Mouse (Mus musculus) intestine, embryonic 15.5 days (tissue): ENCODE data around the gene Gm21954. TPM values are rescaled to one million over a fixed set of nuclear protein-coding genes. Genes with fewer than 3 reads are reported as not detected.
A peak's percentile ranks its signal among the peaks of the same experiment; 100 is the strongest.

Source experiments
- ATAC-seq: fragments of 200-750 bp; cut with Nextera tagmentation; 2 replicates; pipeline ENCODE4 v1.8.0; 2017; ENCODE audit warnings: moderate TSS enrichment, moderate library complexity
- H3K27ac ChIP-seq: fragments of 300-500 bp; sonication (generic); 2 replicates; pipeline ENCODE4 v1.5.1; 2015; ENCODE audit warnings: mild to moderate bottlenecking, inconsistent platforms
- H3K27me3 ChIP-seq: fragments of 300-500 bp; sonication (generic); replicated peaks from 2 replicates; pipeline ENCODE4 v1.6.1; 2015; ENCODE audit warnings: inconsistent platforms
- H3K36me3 ChIP-seq: fragments of 300-500 bp; sonication (generic); 2 replicates; pipeline ENCODE4 v1.6.1; 2015; ENCODE audit warnings: inconsistent platforms
- H3K4me1 ChIP-seq: fragments of 300-500 bp; sonication (generic); replicated peaks from 2 replicates; pipeline ENCODE4 v1.6.1; 2015; ENCODE audit warnings: inconsistent platforms
- H3K4me2 ChIP-seq: fragments of 300-500 bp; sonication (generic); replicated peaks from 2 replicates; pipeline ENCODE4 v1.6.1; 2015; ENCODE audit warnings: mild to moderate bottlenecking, inconsistent platforms
- H3K4me3 ChIP-seq: fragments of 300-500 bp; sonication (generic); replicated peaks from 2 replicates; pipeline ENCODE4 v1.5.1; 2015; ENCODE audit warnings: inconsistent platforms
- H3K9ac ChIP-seq: fragments of 300-500 bp; sonication (generic); 2 replicates; pipeline ENCODE4 v1.6.1; 2015; ENCODE audit warnings: inconsistent platforms
- H3K9me3 ChIP-seq: fragments of 300-500 bp; sonication (generic); 2 replicates; pipeline ENCODE4 v1.6.1; 2016; ENCODE audit warnings: inconsistent platforms
- WGBS: fragments of 180-500 bp; shearing (Covaris S2); methylation state at CpG from one replicate; pipeline ENCODE4 v1.1.7; 2015; 5-methylcytosine and 5-hydroxymethylcytosine counted together
- polyA plus RNA-seq: library from polyadenylated mRNA; unstranded; fragments of >200 nt; fragmentation: Nextera tagmentation; extraction: Ambion mirVana; gene quantifications from 2 replicates; pipeline ENCODE4 v1.2.1, GENCODE M21; 2015

The Gm21954 gene
- polyA plus RNA-seq, 1 experiment from 2014 or later: not detected

- H3K9ac ChIP-seq: no peak overlapping the region
- H3K4me1 ChIP-seq: no peaks in the 10 kb centered on the region
- no peaks in the 10 kb centered on the region for H3K9me3 ChIP-seq
- no peak overlapping the region for H3K27ac ChIP-seq
- no peak overlapping the region for H3K4me3 ChIP-seq
- no peaks in the 10 kb centered on the region for H3K36me3 ChIP-seq
- no peak for ATAC-seq
- H3K4me2 ChIP-seq: no peak overlapping the region
- 30% methylated on average over 6 of the region's 6 CpGs for WGBS
- no peaks in the 10 kb centered on the region for H3K27me3 ChIP-seq
Observed at GRCm38 (mm10) chr3:55492021-55492420, 20.0 kb upstream of the Gm21954 start.

- Histone ChIP-seq H3K9me3 (no peaks in the 10 kb centered on the region), H3K4me2 (no peak overlapping the region), H3K27me3 (no peaks in the 10 kb centered on the region), H3K27ac (no peak overlapping the region), H3K36me3 (no peaks in the 10 kb centered on the region), H3K9ac (no peak overlapping the region), H3K4me1 (no peaks in the 10 kb centered on the region), H3K4me3 (no peak overlapping the region)
- 72% methylated on average over 12 of the region's 12 CpGs for WGBS
- ATAC-seq: no peak
Observed at GRCm38 (mm10) chr3:55489231-55489990, 17.4 kb upstream of the Gm21954 start.

DNA sequence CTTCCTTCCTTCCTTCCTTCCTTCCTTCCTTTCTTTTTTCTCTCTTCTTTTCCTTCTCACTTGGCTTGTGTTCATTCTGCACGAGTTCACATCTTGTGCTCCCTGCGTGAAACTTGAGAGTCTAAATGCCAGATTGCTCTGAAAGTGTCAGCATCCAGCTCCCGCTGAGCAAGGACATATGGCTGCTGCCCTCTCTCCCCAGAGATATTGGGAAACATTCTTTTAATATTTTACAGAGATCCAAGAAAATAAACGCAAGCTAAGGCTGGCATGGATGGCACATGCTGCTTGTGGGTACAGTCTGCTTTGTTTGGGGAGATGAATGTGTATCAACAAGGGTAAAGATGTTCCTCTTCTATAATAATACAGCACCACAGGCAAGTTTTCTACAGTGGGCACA lies 11.3 kb upstream of the Gm21954 start:
- H3K27me3 ChIP-seq: no peaks in the 10 kb centered on the region
- H3K27ac ChIP-seq: no peak overlapping the region
- H3K4me3 ChIP-seq: no peak overlapping the region
- no peaks in the 10 kb centered on the region for H3K4me1 ChIP-seq
- H3K9me3 ChIP-seq: no peaks in the 10 kb centered on the region
- no peak for ATAC-seq
- H3K9ac ChIP-seq: no peak overlapping the region
- H3K4me2 ChIP-seq: no peak overlapping the region
- 55% methylated on average over 4 of the region's 4 CpGs for WGBS
- no peaks in the 10 kb centered on the region for H3K36me3 ChIP-seq

- H3K4me1 ChIP-seq: no peaks in the 10 kb centered on the region
- WGBS: 42% methylated on average over 1 of the region's 1 CpGs
- H3K4me3 ChIP-seq: no peak overlapping the region
Observed at GRCm38 (mm10) chr3:55481140-55481539, 9.1 kb upstream of the Gm21954 start.

DNA sequence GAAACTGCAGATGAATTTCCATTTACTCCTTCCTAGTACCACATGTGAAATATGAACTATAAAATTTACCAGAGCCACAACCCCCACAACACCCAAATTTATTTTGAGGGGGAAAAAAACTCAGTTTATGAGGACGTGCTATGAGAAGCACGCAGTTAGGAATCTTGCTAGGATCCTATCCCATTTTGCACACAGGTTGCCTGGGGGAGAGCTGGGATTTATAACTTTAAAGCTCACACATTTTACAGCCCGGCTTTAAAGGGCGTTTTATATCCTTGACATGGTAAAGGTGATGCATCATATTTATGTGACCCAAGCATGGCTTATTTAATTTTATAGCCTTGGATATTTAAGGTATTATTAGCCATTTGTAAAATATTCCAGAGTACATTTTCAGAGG lies 7.3 kb upstream of the Gm21954 start:
- 57% methylated on average over 4 of the region's 4 CpGs for WGBS
- ATAC-seq: no peak
- H3K9ac ChIP-seq: no peak overlapping the region
- H3K27ac ChIP-seq: no peak overlapping the region
- H3K9me3 ChIP-seq: no peaks in the 10 kb centered on the region
- H3K36me3 ChIP-seq: no peaks in the 10 kb centered on the region
- H3K4me2 ChIP-seq: no peak overlapping the region
- no peaks in the 10 kb centered on the region for H3K4me1 ChIP-seq
- no peak overlapping the region for H3K4me3 ChIP-seq
- no peaks in the 10 kb centered on the region for H3K27me3 ChIP-seq

More at GRCm38 (mm10) chr3:55481140-55481539, 9.1 kb upstream of the Gm21954 start:
- no peak for ATAC-seq
- H3K9ac ChIP-seq: no peak overlapping the region
- H3K27ac ChIP-seq: no peak overlapping the region
- H3K27me3 ChIP-seq: no peaks in the 10 kb centered on the region
- no peak overlapping the region for H3K4me2 ChIP-seq
- no peaks in the 10 kb centered on the region for H3K9me3 ChIP-seq
- H3K36me3 ChIP-seq: no peaks in the 10 kb centered on the region

DNA sequence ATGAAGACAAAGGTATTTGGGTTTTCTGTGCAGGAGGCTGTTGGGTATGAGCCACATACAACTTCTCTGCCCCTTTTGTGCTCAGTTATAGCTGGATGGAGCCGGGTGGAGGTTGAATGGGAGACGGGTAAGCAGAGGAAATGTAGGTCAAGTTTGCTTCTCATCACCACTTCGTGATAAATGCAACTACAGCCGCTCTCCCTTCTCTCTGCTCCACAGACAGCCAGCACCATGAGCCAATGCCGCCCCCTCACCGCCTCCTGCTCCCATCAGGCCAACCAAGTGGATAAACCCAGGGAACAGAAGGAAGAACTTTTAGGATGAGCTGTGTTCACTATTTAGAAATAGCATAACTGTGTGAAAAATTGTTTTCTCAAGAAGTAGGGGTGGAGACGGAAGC lies 4.7 kb upstream of the Gm21954 start:
- H3K36me3 ChIP-seq: no peaks in the 10 kb centered on the region
- H3K4me2 ChIP-seq: no peak overlapping the region
- no peaks in the 10 kb centered on the region for H3K27me3 ChIP-seq
- H3K9me3 ChIP-seq: no peaks in the 10 kb centered on the region
- H3K27ac ChIP-seq: no peak overlapping the region
- no peak overlapping the region for H3K4me3 ChIP-seq
- no peak for ATAC-seq
- WGBS: 88% methylated on average over 7 of the region's 7 CpGs
- no peaks in the 10 kb centered on the region for H3K4me1 ChIP-seq
- no peak overlapping the region for H3K9ac ChIP-seq

GRCm38 (mm10) chr3:55473146-55473545 lies 1.1 kb upstream of the Gm21954 start:
- Histone ChIP-seq H3K27me3 (no peaks in the 10 kb centered on the region), H3K4me3 (no peak overlapping the region), H3K9me3 (no peaks in the 10 kb centered on the region), H3K9ac (no peak overlapping the region), H3K4me1 (no peaks in the 10 kb centered on the region), H3K27ac (no peak overlapping the region), H3K4me2 (no peak overlapping the region), H3K36me3 (no peaks in the 10 kb centered on the region)
- 68% methylated on average over 6 of the region's 6 CpGs for WGBS
- no peak for ATAC-seq

DNA sequence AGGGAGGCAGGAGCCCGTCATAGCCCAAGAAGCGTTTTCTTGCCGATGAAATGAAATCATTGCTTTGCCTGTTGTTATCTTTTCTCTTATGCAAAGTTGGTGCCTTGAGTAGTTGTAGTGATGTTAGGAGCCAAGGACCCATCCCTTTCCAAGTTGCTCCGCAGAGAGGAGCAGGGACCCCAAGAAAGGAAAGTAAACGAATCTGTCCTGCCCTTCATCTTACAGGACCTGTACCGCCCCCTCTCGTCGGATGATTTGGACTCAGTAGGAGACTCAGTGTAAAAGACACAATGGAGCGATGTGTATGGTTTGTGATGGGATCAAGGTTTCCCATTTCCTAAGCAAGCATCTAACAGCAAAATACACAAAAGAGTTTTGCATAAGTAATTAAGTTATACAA lies 5.7 kb downstream of the Gm21954 start:
- 68% methylated on average over 9 of the region's 9 CpGs for WGBS
- H3K27me3 ChIP-seq: no peaks in the 10 kb centered on the region
- H3K9me3 ChIP-seq: no peaks in the 10 kb centered on the region
- H3K4me1 ChIP-seq: no peaks in the 10 kb centered on the region
- H3K4me2 ChIP-seq: no peak overlapping the region
- no peak overlapping the region for H3K4me3 ChIP-seq
- no peak overlapping the region for H3K9ac ChIP-seq
- H3K36me3 ChIP-seq: no peaks in the 10 kb centered on the region
- no peak for ATAC-seq
- H3K27ac ChIP-seq: no peak overlapping the region

DNA sequence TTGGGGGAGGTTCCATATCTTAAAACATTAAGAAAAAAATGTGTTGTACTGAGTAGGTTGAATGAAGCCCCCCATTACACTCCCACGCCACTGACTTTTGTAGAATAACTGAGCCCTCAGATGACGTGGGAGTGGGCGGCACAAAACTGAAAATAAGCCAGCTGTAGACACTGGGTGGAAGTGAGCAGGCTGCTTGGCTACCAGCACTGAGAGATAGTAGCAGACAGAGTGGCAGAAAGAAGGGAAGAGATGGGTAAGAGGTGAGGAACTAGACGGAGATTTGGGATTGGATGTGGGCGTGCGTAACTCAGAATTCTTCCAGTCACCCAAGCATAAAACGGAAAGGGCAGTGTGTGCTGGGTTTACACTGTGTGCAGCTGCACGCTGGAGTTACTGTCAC lies 6.2 kb downstream of the Gm21954 start:
- H3K36me3 ChIP-seq: no peaks in the 10 kb centered on the region
- H3K4me2 ChIP-seq: no peak overlapping the region
- no peak overlapping the region for H3K27ac ChIP-seq
- H3K4me3 ChIP-seq: no peak overlapping the region
- no peaks in the 10 kb centered on the region for H3K27me3 ChIP-seq
- no peak overlapping the region for H3K9ac ChIP-seq
- ATAC-seq: no peak
- no peaks in the 10 kb centered on the region for H3K4me1 ChIP-seq
- no peaks in the 10 kb centered on the region for H3K9me3 ChIP-seq
- 72% methylated on average over 8 of the region's 8 CpGs for WGBS

DNA sequence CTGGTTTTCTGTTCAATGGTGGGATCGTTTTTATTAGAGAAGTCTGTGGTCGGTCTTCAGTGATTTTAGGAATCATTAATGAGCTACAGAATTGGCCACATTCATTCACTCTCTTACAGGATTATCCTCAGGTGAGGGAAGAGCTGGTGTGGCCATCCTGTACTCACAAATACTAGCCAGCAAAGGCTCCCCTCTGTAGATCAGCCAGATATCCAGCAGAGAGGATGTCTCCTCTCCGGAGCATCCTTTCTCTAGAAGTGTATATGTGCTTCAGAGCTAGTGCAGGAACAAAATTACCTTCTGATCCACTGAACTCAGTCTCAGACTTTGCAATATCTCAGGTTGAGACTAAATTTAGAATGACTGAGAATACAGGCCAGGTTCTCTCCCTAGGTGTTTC lies 7.8 kb downstream of the Gm21954 start:
- Histone ChIP-seq H3K36me3 (no peaks in the 10 kb centered on the region), H3K9me3 (no peaks in the 10 kb centered on the region), H3K4me1 (no peaks in the 10 kb centered on the region), H3K27ac (no peak overlapping the region), H3K27me3 (no peaks in the 10 kb centered on the region), H3K4me2 (no peak overlapping the region), H3K4me3 (no peak overlapping the region), H3K9ac (no peak overlapping the region)
- no peak for ATAC-seq
- WGBS: 79% methylated on average over 3 of the region's 3 CpGs

- 91% methylated on average over 4 of the region's 4 CpGs for WGBS
- no peaks in the 10 kb centered on the region for H3K4me1 ChIP-seq
Observed at GRCm38 (mm10) chr3:55462904-55463668, 8.9 kb downstream of the Gm21954 start.

DNA sequence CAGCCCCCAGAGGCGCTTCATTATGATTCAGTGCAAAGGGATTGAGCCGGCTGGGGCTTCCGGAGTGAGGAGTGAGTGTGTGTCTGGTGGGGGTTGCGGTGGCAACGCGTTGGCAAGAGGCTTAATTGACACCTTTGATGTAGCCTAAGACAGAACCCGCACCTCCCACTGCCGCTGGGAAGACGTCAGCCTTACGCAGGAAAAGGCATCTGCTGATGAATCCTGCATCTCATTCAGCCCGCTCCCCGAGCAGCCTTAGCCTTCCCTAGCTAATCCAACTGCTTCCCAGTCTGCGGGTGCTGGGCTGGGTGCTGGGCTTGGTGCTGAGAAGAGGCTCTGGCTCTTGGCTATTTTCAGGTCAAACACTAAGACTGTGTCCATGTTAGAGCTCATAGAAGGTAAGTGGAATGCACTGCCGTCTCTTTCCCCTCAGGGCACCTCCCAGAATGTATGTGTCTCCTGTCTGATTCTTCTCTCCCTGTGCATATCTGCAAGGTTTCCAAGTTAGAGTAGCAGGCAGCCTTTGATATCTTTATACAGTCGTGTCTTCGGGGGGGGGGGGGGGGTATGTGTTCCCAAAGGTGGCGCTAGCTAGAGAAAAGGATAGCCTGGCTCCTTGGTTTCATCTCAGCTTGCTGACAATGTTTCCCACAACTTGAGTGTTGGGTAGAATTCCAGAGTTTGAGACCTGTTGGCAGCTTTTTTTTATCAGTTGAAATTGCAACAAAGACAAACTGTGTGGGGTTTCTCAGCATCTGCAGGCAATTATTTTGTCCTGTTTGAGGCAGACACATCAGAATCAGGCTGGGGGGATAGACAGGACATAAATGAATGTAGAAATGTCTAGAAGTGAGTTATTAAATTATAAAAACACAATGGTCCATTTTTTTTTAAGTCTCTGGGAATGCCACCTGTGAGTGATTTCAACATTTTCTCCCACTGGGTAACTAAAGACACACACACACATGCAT lies 10.0 kb downstream of the Gm21954 start:
- Histone ChIP-seq H3K4me2 (peak overlapping the region; percentile 62), H3K4me1 (no peaks in the 10 kb centered on the region), H3K27ac (no peak overlapping the region), H3K4me3 (peak overlapping the region; percentile 24), H3K36me3 (no peaks in the 10 kb centered on the region), H3K27me3 (no peaks in the 10 kb centered on the region), H3K9me3 (no peaks in the 10 kb centered on the region), H3K9ac (no peak overlapping the region)
- no peak for ATAC-seq
- WGBS: 3% methylated on average over 17 of the region's 17 CpGs

More at GRCm38 (mm10) chr3:55462904-55463668, 8.9 kb downstream of the Gm21954 start:
- Histone ChIP-seq H3K4me3 (no peak overlapping the region), H3K4me2 (no peak overlapping the region), H3K27me3 (no peaks in the 10 kb centered on the region), H3K27ac (no peak overlapping the region), H3K9ac (no peak overlapping the region), H3K36me3 (no peaks in the 10 kb centered on the region), H3K9me3 (no peaks in the 10 kb centered on the region)
- ATAC-seq: no peak
